Mouse (Mus musculus): ENCODE data around the gene Set. TPM values are rescaled to one million over a fixed set of nuclear protein-coding genes. Genes with fewer than 3 reads are reported as not detected.
A peak's percentile ranks its signal among the peaks of the same experiment; 100 is the strongest.

Gene Set
- polyA plus RNA-seq, 1 experiment from 2014 or later: 369 TPM

- H3K9ac ChIP-seq (ENCODE audit: low read length): peak within 1 kb of the TSS; percentile 81
- no peaks in the 10 kb centered on the region for H3K27me3 ChIP-seq (ENCODE audit: control insufficient read depth, insufficient read depth, low read depth, low read length)
- peak within 1 kb of the TSS; percentile 67 for H3K27ac ChIP-seq (ENCODE audit: low read length)
- H3K4me3 ChIP-seq (ENCODE audit: low read length): peak within 1 kb of the TSS; percentile 78
- no peaks in the 10 kb centered on the region for H3K36me3 ChIP-seq (ENCODE audit: control insufficient read depth, insufficient read depth, low read length)
- peaks cover 9% of the 10 kb centered on the region; the same call in 1 of the 2 replicates for H3K4me1 ChIP-seq (replicated peaks; ENCODE audit: control insufficient read depth, insufficient read depth, low read length)
- H3K9me3 ChIP-seq (ENCODE audit: control insufficient read depth, low read length): no peaks in the 10 kb centered on the region
- H3K4me2 ChIP-seq (ENCODE audit: low read depth, low read length): peak within 1 kb of the TSS; percentile 81
- under 1% methylated on average over 49 of the region's 51 CpGs for WGBS
- ATAC-seq (ENCODE audit: low read depth): peak; percentile 99
Observed at GRCm38 (mm10) chr2:30093471-30094207, 36.5 kb downstream of the Set start, which contains the start of gene Zdhhc12. Gene Zdhhc12, minus strand, starts transcription at chr2:30093648.

- H3K4me1 ChIP-seq (replicated peaks; ENCODE audit: control insufficient read depth, insufficient read depth, low read length): peaks cover 9% of the 10 kb centered on the region; the same call in 1 of the 2 replicates
- peak overlapping the region; percentile 78 for H3K4me3 ChIP-seq (ENCODE audit: low read length)
- no peaks in the 10 kb centered on the region for H3K27me3 ChIP-seq (ENCODE audit: control insufficient read depth, insufficient read depth, low read depth, low read length)
- WGBS: under 1% methylated on average over 13 of the region's 13 CpGs
- H3K27ac ChIP-seq (ENCODE audit: low read length): peak overlapping the region; percentile 67
- no peaks in the 10 kb centered on the region for H3K9me3 ChIP-seq (ENCODE audit: control insufficient read depth, low read length)
- peak overlapping the region; percentile 81 for H3K4me2 ChIP-seq (ENCODE audit: low read depth, low read length)
- H3K36me3 ChIP-seq (ENCODE audit: control insufficient read depth, insufficient read depth, low read length): no peaks in the 10 kb centered on the region
- 0 out of 2 replicates have a peak, but pooled peaks have one; percentile 0 for ATAC-seq (ENCODE audit: low read depth)
- H3K9ac ChIP-seq (ENCODE audit: low read length): peak overlapping the region; percentile 74
Observed at GRCm38 (mm10) chr2:30094208-30094588, 37.0 kb downstream of the Set start.

GRCm38 (mm10) chr2:30095882-30096527 lies 38.8 kb downstream of the Set start:
- Histone ChIP-seq H3K9me3 (ENCODE audit: control insufficient read depth, low read length) (no peaks in the 10 kb centered on the region), H3K36me3 (ENCODE audit: control insufficient read depth, insufficient read depth, low read length) (no peaks in the 10 kb centered on the region; the same call in 1 of the 2 replicates), H3K27ac (ENCODE audit: low read length) (no peak overlapping the region), H3K4me1 (replicated peaks; ENCODE audit: control insufficient read depth, insufficient read depth, low read length) (peaks cover 9% of the 10 kb centered on the region; the same call in 1 of the 2 replicates), H3K27me3 (ENCODE audit: control insufficient read depth, insufficient read depth, low read depth, low read length) (no peaks in the 10 kb centered on the region), H3K9ac (ENCODE audit: low read length) (no peak overlapping the region), H3K4me2 (ENCODE audit: low read depth, low read length) (no peak overlapping the region), H3K4me3 (ENCODE audit: low read length) (no peak overlapping the region)
- ATAC-seq (ENCODE audit: low read depth): no peak
- WGBS: 77% methylated on average over 2 of the region's 2 CpGs

GRCm38 (mm10) chr2:30100214-30100613 lies 43.0 kb downstream of the Set start:
- Histone ChIP-seq H3K9ac (ENCODE audit: low read length) (no peak overlapping the region), H3K4me3 (ENCODE audit: low read length) (no peak overlapping the region), H3K36me3 (ENCODE audit: control insufficient read depth, insufficient read depth, low read length) (peaks cover 10% of the 10 kb centered on the region), H3K27ac (ENCODE audit: low read length) (no peak overlapping the region), H3K4me1 (replicated peaks; ENCODE audit: control insufficient read depth, insufficient read depth, low read length) (no peaks in the 10 kb centered on the region), H3K27me3 (ENCODE audit: control insufficient read depth, insufficient read depth, low read depth, low read length) (no peaks in the 10 kb centered on the region), H3K9me3 (ENCODE audit: control insufficient read depth, low read length) (no peaks in the 10 kb centered on the region), H3K4me2 (ENCODE audit: low read depth, low read length) (no peak overlapping the region)
- no peak for ATAC-seq (ENCODE audit: low read depth)
- 57% methylated on average over 4 of the region's 4 CpGs for WGBS

- Histone ChIP-seq H3K27ac (ENCODE audit: low read length) (no peak overlapping the region), H3K36me3 (ENCODE audit: control insufficient read depth, insufficient read depth, low read length) (peaks cover 35% of the 10 kb centered on the region)
- 0 out of 2 replicates have a peak, but pooled peaks have one; percentile 22 for ATAC-seq (ENCODE audit: low read depth)
Observed at GRCm38 (mm10) chr2:30106364-30106763, 49.2 kb downstream of the Set start.

GRCm38 (mm10) chr2:30107646-30108045 lies 50.5 kb downstream of the Set start:
- Histone ChIP-seq H3K9me3 (ENCODE audit: control insufficient read depth, low read length) (no peaks in the 10 kb centered on the region), H3K4me3 (ENCODE audit: low read length) (no peak overlapping the region), H3K4me1 (replicated peaks; ENCODE audit: control insufficient read depth, insufficient read depth, low read length) (no peaks in the 10 kb centered on the region), H3K27ac (ENCODE audit: low read length) (no peak overlapping the region), H3K27me3 (ENCODE audit: control insufficient read depth, insufficient read depth, low read depth, low read length) (no peaks in the 10 kb centered on the region), H3K36me3 (ENCODE audit: control insufficient read depth, insufficient read depth, low read length) (peaks cover 38% of the 10 kb centered on the region), H3K9ac (ENCODE audit: low read length) (no peak overlapping the region), H3K4me2 (ENCODE audit: low read depth, low read length) (no peak overlapping the region)
- ATAC-seq (ENCODE audit: low read depth): no peak
- 88% methylated on average over 5 of the region's 5 CpGs for WGBS

More at GRCm38 (mm10) chr2:30106364-30106763, 49.2 kb downstream of the Set start:
- Histone ChIP-seq H3K4me2 (ENCODE audit: low read depth, low read length) (no peak overlapping the region), H3K9ac (ENCODE audit: low read length) (no peak overlapping the region), H3K9me3 (ENCODE audit: control insufficient read depth, low read length) (no peaks in the 10 kb centered on the region), H3K27me3 (ENCODE audit: control insufficient read depth, insufficient read depth, low read depth, low read length) (no peaks in the 10 kb centered on the region), H3K4me3 (ENCODE audit: low read length) (no peak overlapping the region), H3K4me1 (replicated peaks; ENCODE audit: control insufficient read depth, insufficient read depth, low read length) (no peaks in the 10 kb centered on the region)

GRCm38 (mm10) chr2:30108260-30108659 lies 51.1 kb downstream of the Set start:
- H3K4me3 ChIP-seq (ENCODE audit: low read length): no peak overlapping the region
- H3K4me1 ChIP-seq (replicated peaks; ENCODE audit: control insufficient read depth, insufficient read depth, low read length): no peaks in the 10 kb centered on the region
- 72% methylated on average over 4 of the region's 4 CpGs for WGBS
- no peak overlapping the region for H3K9ac ChIP-seq (ENCODE audit: low read length)
- no peaks in the 10 kb centered on the region for H3K9me3 ChIP-seq (ENCODE audit: control insufficient read depth, low read length)
- H3K27me3 ChIP-seq (ENCODE audit: control insufficient read depth, insufficient read depth, low read depth, low read length): no peaks in the 10 kb centered on the region
- H3K4me2 ChIP-seq (ENCODE audit: low read depth, low read length): no peak overlapping the region
- no peak overlapping the region for H3K27ac ChIP-seq (ENCODE audit: low read length)
- H3K36me3 ChIP-seq (ENCODE audit: control insufficient read depth, insufficient read depth, low read length): peaks cover 35% of the 10 kb centered on the region
- ATAC-seq (ENCODE audit: low read depth): no peak

- no peak for ATAC-seq (ENCODE audit: low read depth)
- Histone ChIP-seq H3K27me3 (ENCODE audit: control insufficient read depth, insufficient read depth, low read depth, low read length) (no peaks in the 10 kb centered on the region), H3K36me3 (ENCODE audit: control insufficient read depth, insufficient read depth, low read length) (peaks cover 33% of the 10 kb centered on the region), H3K9me3 (ENCODE audit: control insufficient read depth, low read length) (no peaks in the 10 kb centered on the region), H3K4me2 (ENCODE audit: low read depth, low read length) (no peak overlapping the region), H3K4me3 (ENCODE audit: low read length) (no peak overlapping the region), H3K27ac (ENCODE audit: low read length) (no peak overlapping the region), H3K4me1 (replicated peaks; ENCODE audit: control insufficient read depth, insufficient read depth, low read length) (no peaks in the 10 kb centered on the region), H3K9ac (ENCODE audit: low read length) (no peak overlapping the region)
- 100% methylated on average over 2 of the region's 2 CpGs for WGBS
Observed at GRCm38 (mm10) chr2:30111500-30111899, 54.3 kb downstream of the Set start.

- WGBS: 86% methylated on average over 5 of the region's 5 CpGs
- no peak for ATAC-seq (ENCODE audit: low read depth)
Observed at GRCm38 (mm10) chr2:30112564-30112963, 55.4 kb downstream of the Set start.

More at GRCm38 (mm10) chr2:30112564-30112963, 55.4 kb downstream of the Set start:
- Histone ChIP-seq H3K27me3 (ENCODE audit: control insufficient read depth, insufficient read depth, low read depth, low read length) (no peaks in the 10 kb centered on the region), H3K4me3 (ENCODE audit: low read length) (no peak overlapping the region), H3K4me2 (ENCODE audit: low read depth, low read length) (no peak overlapping the region), H3K9me3 (ENCODE audit: control insufficient read depth, low read length) (no peaks in the 10 kb centered on the region), H3K4me1 (replicated peaks; ENCODE audit: control insufficient read depth, insufficient read depth, low read length) (no peaks in the 10 kb centered on the region), H3K36me3 (ENCODE audit: control insufficient read depth, insufficient read depth, low read length) (peaks cover 27% of the 10 kb centered on the region), H3K9ac (ENCODE audit: low read length) (no peak overlapping the region), H3K27ac (ENCODE audit: low read length) (no peak overlapping the region)

Measured in lung, embryonic 16.5 days (tissue).